Mouse (Mus musculus) lung, postnatal 0 days (tissue): ENCODE data around the gene Sdhaf4. TPM values are rescaled to one million over a fixed set of nuclear protein-coding genes. Genes with fewer than 3 reads are reported as not detected.

ENCODE experiments used
- ATAC-seq: fragments of 200-750 bp; cut with Nextera tagmentation; 2 replicates; pipeline ENCODE4 v1.8.0; 2017; ENCODE audit warnings: moderate library complexity
- DNase-seq: peaks from one replicate; pipeline ENCODE4 v3.0.0-alpha.2; 2016; ENCODE audit warnings: low spot score
- H3K27ac ChIP-seq: fragments of 300-500 bp; sonication (generic); 2 replicates; pipeline ENCODE4 v1.5.1; 2014; ENCODE audit warnings: antibody characterized with exemption, mild to moderate bottlenecking, low read length, mixed read lengths
- H3K27me3 ChIP-seq: fragments of 300-500 bp; sonication (generic); replicated peaks from 2 replicates; pipeline ENCODE4 v1.6.1; 2014; ENCODE audit warnings: low read length, mixed read lengths; ENCODE audit not compliant: insufficient read depth
- H3K36me3 ChIP-seq: fragments of 300-500 bp; sonication (generic); 2 replicates; pipeline ENCODE4 v1.6.1; 2014; ENCODE audit warnings: low read length, mixed read lengths; ENCODE audit not compliant: insufficient read depth
- H3K4me1 ChIP-seq: fragments of 300-500 bp; sonication (generic); 2 replicates; pipeline ENCODE4 v1.6.1; 2014; ENCODE audit warnings: antibody characterized with exemption, low read depth, low read length, mixed read lengths; ENCODE audit not compliant: insufficient read depth
- H3K4me2 ChIP-seq: fragments of 300-500 bp; sonication (generic); replicated peaks from 2 replicates; pipeline ENCODE4 v1.6.1; 2014; ENCODE audit warnings: low read depth, mild to moderate bottlenecking, low read length, moderate library complexity, mixed read lengths
- H3K4me3 ChIP-seq: fragments of 300-500 bp; sonication (generic); 2 replicates; pipeline ENCODE4 v1.5.1; 2014; ENCODE audit warnings: low read depth, low read length
- H3K9ac ChIP-seq: fragments of 300-500 bp; sonication (generic); replicated peaks from 2 replicates; pipeline ENCODE4 v1.6.1; 2014; ENCODE audit warnings: low read depth, mild to moderate bottlenecking
- H3K9me3 ChIP-seq: fragments of 300-500 bp; sonication (generic); 2 replicates; pipeline ENCODE4 v1.6.1; 2016; ENCODE audit warnings: low read length, mixed read lengths
- CTCF ChIP-seq: IDR thresholded peaks from 2 replicates; pipeline ENCODE4 v1.5.1; 2016; ENCODE audit warnings: antibody characterized with exemption, mild to moderate bottlenecking
- EP300 ChIP-seq: IDR thresholded peaks from 2 replicates; pipeline ENCODE4 v1.6.1; 2016; ENCODE audit warnings: antibody characterized with exemption, mild to moderate bottlenecking, control low read depth
- WGBS: fragments of 180-500 bp; shearing (Covaris S2); extraction: QIAGEN DNeasy Blood & Tissue Kit; methylation state at CpG from one replicate; pipeline ENCODE4 v1.1.7; 2014; 5-methylcytosine and 5-hydroxymethylcytosine counted together
- polyA plus RNA-seq: library from polyadenylated mRNA; unstranded; fragments of >200 nt; fragmentation: Nextera tagmentation; extraction: Ambion mirVana; gene quantifications from 2 replicates; pipeline ENCODE4 v1.2.1, GENCODE M21; 2015

Sdhaf4 gene
- polyA plus RNA-seq: 80.7 and 84.3 TPM in 2 replicates

DNA sequence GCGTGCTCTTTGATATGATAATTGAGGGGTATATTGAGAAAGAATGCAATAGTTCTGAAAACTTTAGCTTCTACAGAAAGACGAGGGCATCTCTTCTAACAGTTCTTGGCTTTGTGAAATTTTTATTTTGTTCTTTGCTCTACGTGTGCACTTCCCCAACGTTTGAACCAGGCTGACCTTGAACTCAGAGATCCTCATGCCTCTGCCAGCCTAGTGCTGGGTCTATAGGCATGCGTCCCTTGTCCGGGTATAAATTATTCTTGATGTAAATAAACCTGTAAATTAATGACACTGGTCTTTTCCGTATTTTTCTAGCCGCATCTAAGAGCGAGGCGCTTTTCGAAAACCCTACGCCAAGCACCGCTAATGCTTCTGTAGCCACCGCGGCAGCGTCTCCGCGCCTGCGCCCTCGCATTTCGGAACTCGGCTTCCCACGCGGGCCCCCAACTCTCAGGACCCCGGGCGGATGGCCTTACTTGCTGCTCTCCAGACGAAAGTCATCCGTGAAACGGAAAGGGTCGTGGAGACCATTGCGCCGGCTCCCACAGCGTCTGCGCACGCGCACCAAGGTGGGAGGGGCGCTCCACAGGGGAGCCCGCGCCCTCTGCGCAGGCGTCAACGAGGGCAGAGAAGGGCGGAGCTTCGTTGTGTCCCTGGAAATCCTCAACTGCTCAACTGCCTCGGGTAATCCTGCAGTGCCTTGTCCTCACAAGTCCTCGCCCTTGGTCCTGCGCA lies at the start of gene Sdhaf4:
Gene Sdhaf4 (minus strand): TSS at position 587 of the 735 bp plus-strand sequence.
- TF ChIP-seq CTCF (no peak), EP300 (no peak)
- peaks cover 4% of the 10 kb centered on the region; the same call in 1 of the 2 replicates for H3K36me3 ChIP-seq
- DNase-seq (peak; percentile 95), ATAC-seq (peak; percentile 92)
- H3K9me3 ChIP-seq: no peaks in the 10 kb centered on the region
- H3K4me2 ChIP-seq: peak within 1 kb of the TSS; percentile 59
- under 1% methylated on average over 39 of the region's 47 CpGs for WGBS
- H3K27ac ChIP-seq: peak within 1 kb of the TSS; percentile 82
- peak within 1 kb of the TSS; percentile 65 for H3K9ac ChIP-seq
- no peaks in the 10 kb centered on the region for H3K4me1 ChIP-seq
- no peaks in the 10 kb centered on the region for H3K27me3 ChIP-seq
- H3K4me3 ChIP-seq: peak within 1 kb of the TSS; percentile 79

GRCm38 (mm10) chr1:24046730-24047510 lies 41.5 kb upstream of the Sdhaf4 start:
- DNase-seq (no peak), ATAC-seq (peak; percentile 59)
- Histone ChIP-seq H3K27me3 (no peaks in the 10 kb centered on the region), H3K27ac (no peak overlapping the region), H3K36me3 (no peaks in the 10 kb centered on the region), H3K9ac (no peak overlapping the region), H3K4me1 (no peaks in the 10 kb centered on the region), H3K4me3 (no peak overlapping the region), H3K9me3 (no peaks in the 10 kb centered on the region), H3K4me2 (no peak overlapping the region)
- WGBS: 71% methylated on average over 6 of the region's 6 CpGs
- TF ChIP-seq EP300: no peak
- TF ChIP-seq CTCF: no peak

GRCm38 (mm10) chr1:24045627-24046026 lies 40.2 kb upstream of the Sdhaf4 start:
- Histone ChIP-seq H3K9ac (no peak overlapping the region), H3K9me3 (no peaks in the 10 kb centered on the region), H3K4me1 (no peaks in the 10 kb centered on the region), H3K27me3 (no peaks in the 10 kb centered on the region), H3K36me3 (0 out of 2 replicates have a peak, but pooled peaks cover 3% of the 10 kb centered on the region), H3K27ac (no peak overlapping the region), H3K4me2 (no peak overlapping the region), H3K4me3 (no peak overlapping the region)
- ATAC-seq: no peak
- DNase-seq: no peak
- TF ChIP-seq CTCF (no peak), EP300 (no peak)
- WGBS: 72% methylated on average over 5 of the region's 5 CpGs

GRCm38 (mm10) chr1:24043007-24043406 lies 37.6 kb upstream of the Sdhaf4 start:
- WGBS: 88% methylated on average over 5 of the region's 5 CpGs
- no peak for ATAC-seq

DNA sequence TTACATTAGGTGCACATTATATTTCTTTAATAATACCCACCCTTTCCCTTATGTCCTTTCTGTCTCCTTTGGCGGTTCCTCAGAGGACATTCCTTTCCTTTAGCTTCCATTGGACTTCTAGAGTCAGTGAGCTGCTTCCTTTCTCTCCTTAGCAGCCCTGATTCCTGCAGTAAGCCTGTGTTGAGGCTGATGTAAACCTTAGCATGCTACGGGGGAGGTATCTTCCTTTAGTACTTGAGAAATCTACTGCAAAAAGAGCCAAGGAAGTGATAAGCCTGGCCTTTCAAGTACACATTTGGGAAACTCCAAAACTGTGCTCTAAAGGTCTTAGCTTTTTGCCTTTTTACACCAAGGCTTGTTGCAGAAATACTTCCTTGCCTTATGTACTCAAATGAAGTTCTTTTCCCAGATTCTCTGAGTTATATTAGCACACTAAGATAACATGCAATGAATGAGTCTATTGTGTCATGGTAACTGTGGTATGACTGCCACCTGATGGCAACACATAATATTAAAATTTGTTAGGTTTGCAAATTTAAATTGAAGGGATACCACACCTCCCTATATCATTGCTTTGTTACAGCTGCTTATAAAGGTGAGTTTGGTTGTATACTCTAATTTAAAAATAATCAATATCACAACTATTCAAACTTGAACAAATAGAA lies 28.4 kb upstream of the Sdhaf4 start:
- 60% methylated on average over 2 of the region's 2 CpGs for WGBS
- H3K9ac ChIP-seq: no peak overlapping the region
- no peak overlapping the region for H3K4me3 ChIP-seq
- DNase-seq (peak; percentile 45), ATAC-seq (no peak)
- no peaks in the 10 kb centered on the region for H3K27me3 ChIP-seq
- no peaks in the 10 kb centered on the region for H3K36me3 ChIP-seq
- TF ChIP-seq EP300 (no peak), CTCF (peak; percentile 63)
- H3K9me3 ChIP-seq: no peaks in the 10 kb centered on the region
- no peak overlapping the region for H3K27ac ChIP-seq
- H3K4me1 ChIP-seq: no peaks in the 10 kb centered on the region
- no peak overlapping the region for H3K4me2 ChIP-seq

More at GRCm38 (mm10) chr1:24043007-24043406, 37.6 kb upstream of the Sdhaf4 start:
- TF ChIP-seq EP300: no peak
- no peak for TF ChIP-seq CTCF
- Histone ChIP-seq H3K4me3 (no peak overlapping the region), H3K4me1 (no peaks in the 10 kb centered on the region), H3K9me3 (no peaks in the 10 kb centered on the region), H3K27ac (no peak overlapping the region), H3K4me2 (no peak overlapping the region), H3K9ac (no peak overlapping the region), H3K27me3 (no peaks in the 10 kb centered on the region), H3K36me3 (0 out of 2 replicates have a peak, but pooled peaks cover 3% of the 10 kb centered on the region)
- DNase-seq: no peak

GRCm38 (mm10) chr1:24010821-24011220 lies 5.4 kb upstream of the Sdhaf4 start:
- TF ChIP-seq CTCF: no peak
- TF ChIP-seq EP300: no peak
- H3K36me3 ChIP-seq: 0 out of 2 replicates have a peak, but pooled peaks cover 4% of the 10 kb centered on the region
- H3K9me3 ChIP-seq: no peaks in the 10 kb centered on the region
- no peak for DNase-seq
- H3K4me2 ChIP-seq: no peak overlapping the region
- no peak overlapping the region for H3K27ac ChIP-seq
- H3K27me3 ChIP-seq: no peaks in the 10 kb centered on the region
- H3K4me1 ChIP-seq: no peaks in the 10 kb centered on the region
- WGBS: 91% methylated on average over 6 of the region's 6 CpGs
- H3K4me3 ChIP-seq: no peak overlapping the region
- no peak overlapping the region for H3K9ac ChIP-seq
- no peak for ATAC-seq
